Mouse (Mus musculus): ENCODE data around the gene Krtap4-1. TPM values are rescaled to one million over a fixed set of nuclear protein-coding genes. Genes with fewer than 3 reads are reported as not detected.

The Krtap4-1 gene
- polyA plus RNA-seq, 1 experiment from 2014 or later: not detected

DNA sequence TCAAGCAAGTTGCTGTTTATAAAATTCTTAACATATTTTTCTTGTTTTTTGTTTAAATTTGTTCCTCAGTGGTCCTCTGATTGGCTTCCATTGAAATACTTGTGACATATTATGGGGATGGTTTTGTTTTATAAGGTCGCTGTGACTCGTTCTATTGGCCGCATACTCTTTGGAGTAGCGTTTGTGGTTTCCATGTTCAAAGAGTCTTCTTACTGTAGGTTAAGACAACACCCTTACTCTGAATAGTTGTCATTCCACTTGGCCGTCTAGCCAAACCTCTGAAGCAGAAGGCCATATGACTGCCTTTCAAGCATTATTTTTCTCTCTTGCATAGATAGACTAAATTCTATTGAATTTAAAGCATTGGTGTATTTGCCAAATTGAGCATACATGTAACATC is 47.0 kb downstream of the Krtap4-1 start:
- H3K27me3 ChIP-seq (replicated peaks): no peaks in the 10 kb centered on the region
- WGBS (ENCODE audit: insufficient replicate concordance): 82% methylated on average over 5 of the region's 5 CpGs
- H3K36me3 ChIP-seq: no peaks in the 10 kb centered on the region
- no peaks in the 10 kb centered on the region for H3K4me1 ChIP-seq
- H3K9me3 ChIP-seq (replicated peaks): no peaks in the 10 kb centered on the region
- ATAC-seq: no peak
- no peak overlapping the region for H3K4me3 ChIP-seq
- no peak overlapping the region for H3K4me2 ChIP-seq
- H3K9ac ChIP-seq: no peak overlapping the region
- no peak overlapping the region for H3K27ac ChIP-seq

DNA sequence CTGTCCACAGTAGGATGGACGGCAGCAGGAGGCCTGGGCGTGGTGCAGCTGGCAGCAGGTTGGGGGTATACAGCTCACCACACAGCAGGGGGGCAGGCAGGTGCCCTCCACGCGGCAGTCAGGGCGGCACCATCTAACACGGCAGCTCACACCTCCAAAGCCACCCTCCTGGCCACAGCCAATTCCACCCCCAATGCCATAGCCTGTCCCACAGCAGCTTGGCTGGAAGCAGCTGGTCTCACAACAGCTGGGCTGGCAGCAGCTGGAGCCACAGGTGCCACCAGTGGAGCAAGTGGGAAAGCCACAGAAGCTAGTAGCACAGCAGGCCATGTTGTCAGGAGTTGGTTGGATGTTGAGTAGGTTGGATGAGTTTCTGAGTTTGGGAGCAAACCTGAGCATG is 47.4 kb downstream of the Krtap4-1 start, which contains the start of gene Krtap1-5:
Krtap1-5 (minus strand) TSS at position 381 of the 400 bp plus-strand sequence.
- Histone ChIP-seq H3K4me1 (no peaks in the 10 kb centered on the region), H3K4me2 (no peak within 1 kb of the TSS), H3K36me3 (no peaks in the 10 kb centered on the region), H3K27ac (no peak within 1 kb of the TSS), H3K9me3 (replicated peaks) (no peaks in the 10 kb centered on the region), H3K9ac (no peak within 1 kb of the TSS), H3K4me3 (no peak within 1 kb of the TSS), H3K27me3 (replicated peaks) (no peaks in the 10 kb centered on the region)
- WGBS (ENCODE audit: insufficient replicate concordance): 74% methylated on average over 3 of the region's 6 CpGs
- ATAC-seq: no peak

Other genes starting within 250 kb of the Krtap4-1 start
- gene Krt10, start 238.9 kb downstream of the Krtap4-1 start, polyA plus RNA-seq (2016; fragmentation: Nextera tagmentation; extraction: Ambion mirVana): 5.2 and 6.1 TPM in 2 replicates
- 0.06 TPM in 1 of 2 replicates, not detected in the other for gene Krt12, start 206.0 kb downstream of the Krtap4-1 start, polyA plus RNA-seq (2016; fragmentation: Nextera tagmentation; extraction: Ambion mirVana)
- 23.5 and 24.6 TPM in 2 replicates for gene Krt20, start 190.1 kb downstream of the Krtap4-1 start, polyA plus RNA-seq (2016; fragmentation: Nextera tagmentation; extraction: Ambion mirVana)
- gene Krt23, start 135.1 kb downstream of the Krtap4-1 start, polyA plus RNA-seq (2016; fragmentation: Nextera tagmentation; extraction: Ambion mirVana): 0.20 and 0.35 TPM in 2 replicates
- not detected in 2 replicates for gene Krt39, start 106.9 kb downstream of the Krtap4-1 start, polyA plus RNA-seq (2016; fragmentation: Nextera tagmentation; extraction: Ambion mirVana)
- not detected in 2 replicates for gene Krt40, start 85.1 kb downstream of the Krtap4-1 start, polyA plus RNA-seq (2016; fragmentation: Nextera tagmentation; extraction: Ambion mirVana)
- not detected in 2 replicates for gene Krtap3-3, start 77.4 kb downstream of the Krtap4-1 start, polyA plus RNA-seq (2016; fragmentation: Nextera tagmentation; extraction: Ambion mirVana)
- gene Krtap3-2, start 71.4 kb downstream of the Krtap4-1 start, polyA plus RNA-seq (2016; fragmentation: Nextera tagmentation; extraction: Ambion mirVana): not detected in 2 replicates
- not detected in 2 replicates for gene Gm11939, start 68.8 kb downstream of the Krtap4-1 start, polyA plus RNA-seq (2016; fragmentation: Nextera tagmentation; extraction: Ambion mirVana)
- gene Krtap3-1, start 61.6 kb downstream of the Krtap4-1 start, polyA plus RNA-seq (2016; fragmentation: Nextera tagmentation; extraction: Ambion mirVana): not detected in 2 replicates
- gene Krtap1-5, start 47.2 kb downstream of the Krtap4-1 start, polyA plus RNA-seq (2016; fragmentation: Nextera tagmentation; extraction: Ambion mirVana): not detected in 2 replicates
- gene Krtap1-4, start 44.6 kb downstream of the Krtap4-1 start, polyA plus RNA-seq (2016; fragmentation: Nextera tagmentation; extraction: Ambion mirVana): not detected in 2 replicates
- not detected in 2 replicates for gene Krtap1-3, start 36.9 kb downstream of the Krtap4-1 start, polyA plus RNA-seq (2016; fragmentation: Nextera tagmentation; extraction: Ambion mirVana)
- gene Krtap9-3, start 30.1 kb downstream of the Krtap4-1 start, polyA plus RNA-seq (2016; fragmentation: Nextera tagmentation; extraction: Ambion mirVana): not detected in 2 replicates
- not detected in 2 replicates for gene Gm11938, start 24.9 kb downstream of the Krtap4-1 start, polyA plus RNA-seq (2016; fragmentation: Nextera tagmentation; extraction: Ambion mirVana)
- not detected in 2 replicates for gene Gm11937, start 18.0 kb downstream of the Krtap4-1 start, polyA plus RNA-seq (2016; fragmentation: Nextera tagmentation; extraction: Ambion mirVana)
- gene Krtap2-4, start 13.4 kb downstream of the Krtap4-1 start, polyA plus RNA-seq (2016; fragmentation: Nextera tagmentation; extraction: Ambion mirVana): not detected in 2 replicates
- not detected in 2 replicates for gene Gm11562, start 7.8 kb downstream of the Krtap4-1 start, polyA plus RNA-seq (2016; fragmentation: Nextera tagmentation; extraction: Ambion mirVana)
- gene Krtap4-2, start 6.8 kb upstream of the Krtap4-1 start, polyA plus RNA-seq (2016; fragmentation: Nextera tagmentation; extraction: Ambion mirVana): not detected in 2 replicates
- gene Krtap4-7, start 15.9 kb upstream of the Krtap4-1 start, polyA plus RNA-seq (2016; fragmentation: Nextera tagmentation; extraction: Ambion mirVana): not detected in 2 replicates
- not detected in 2 replicates for gene Gm11555, start 22.0 kb upstream of the Krtap4-1 start, polyA plus RNA-seq (2016; fragmentation: Nextera tagmentation; extraction: Ambion mirVana)
- gene Gm11563, start 30.7 kb upstream of the Krtap4-1 start, polyA plus RNA-seq (2016; fragmentation: Nextera tagmentation; extraction: Ambion mirVana): not detected in 2 replicates
- gene Krtap4-6, start 37.7 kb upstream of the Krtap4-1 start, polyA plus RNA-seq (2016; fragmentation: Nextera tagmentation; extraction: Ambion mirVana): not detected in 2 replicates
- gene Gm14190, start 62.5 kb upstream of the Krtap4-1 start, polyA plus RNA-seq (2016; fragmentation: Nextera tagmentation; extraction: Ambion mirVana): not detected in 2 replicates
- gene Gm14180, start 106.1 kb upstream of the Krtap4-1 start, polyA plus RNA-seq (2016; fragmentation: Nextera tagmentation; extraction: Ambion mirVana): not detected in 2 replicates
- gene Gm11595, start 144.7 kb upstream of the Krtap4-1 start, polyA plus RNA-seq (2016; fragmentation: Nextera tagmentation; extraction: Ambion mirVana): not detected in 2 replicates
- not detected in 2 replicates for gene Krtap4-8, start 152.5 kb upstream of the Krtap4-1 start, polyA plus RNA-seq (2016; fragmentation: Nextera tagmentation; extraction: Ambion mirVana)
- gene Krtap4-9, start 157.0 kb upstream of the Krtap4-1 start, polyA plus RNA-seq (2016; fragmentation: Nextera tagmentation; extraction: Ambion mirVana): not detected in 2 replicates
- not detected in 2 replicates for gene Gm11596, start 165.2 kb upstream of the Krtap4-1 start, polyA plus RNA-seq (2016; fragmentation: Nextera tagmentation; extraction: Ambion mirVana)
- not detected in 2 replicates for gene Gm11569, start 170.7 kb upstream of the Krtap4-1 start, polyA plus RNA-seq (2016; fragmentation: Nextera tagmentation; extraction: Ambion mirVana)
- not detected in 2 replicates for gene Gm11554, start 176.2 kb upstream of the Krtap4-1 start, polyA plus RNA-seq (2016; fragmentation: Nextera tagmentation; extraction: Ambion mirVana)
- not detected in 2 replicates for gene Krtap4-13, start 181.7 kb upstream of the Krtap4-1 start, polyA plus RNA-seq (2016; fragmentation: Nextera tagmentation; extraction: Ambion mirVana)
- gene Gm11564, start 187.4 kb upstream of the Krtap4-1 start, polyA plus RNA-seq (2016; fragmentation: Nextera tagmentation; extraction: Ambion mirVana): not detected in 2 replicates
- not detected in 2 replicates for gene 2300003K06Rik, start 209.8 kb upstream of the Krtap4-1 start, polyA plus RNA-seq (2016; fragmentation: Nextera tagmentation; extraction: Ambion mirVana)
- gene Krtap4-16, start 223.4 kb upstream of the Krtap4-1 start, polyA plus RNA-seq (2016; fragmentation: Nextera tagmentation; extraction: Ambion mirVana): not detected in 2 replicates
- not detected in 2 replicates for gene Gm11568, start 229.7 kb upstream of the Krtap4-1 start, polyA plus RNA-seq (2016; fragmentation: Nextera tagmentation; extraction: Ambion mirVana)
- gene Gm11559, start 236.2 kb upstream of the Krtap4-1 start, polyA plus RNA-seq (2016; fragmentation: Nextera tagmentation; extraction: Ambion mirVana): not detected in 2 replicates
- gene Krtap9-1, start 245.2 kb upstream of the Krtap4-1 start, polyA plus RNA-seq (2016; fragmentation: Nextera tagmentation; extraction: Ambion mirVana): not detected in 2 replicates

Measured in liver, embryonic 12.5 days (tissue).